Mouse (Mus musculus) intestine, postnatal 0 days (tissue): ENCODE measurements around the gene Slc41a2. TPM values are rescaled to one million over a fixed set of nuclear protein-coding genes. Genes with fewer than 3 reads are reported as not detected.

ENCODE experiments used
- ATAC-seq: fragments of 200-750 bp; cut with Nextera tagmentation; 2 replicates; pipeline ENCODE4 v1.8.0; 2017; ENCODE audit warnings: mild to moderate bottlenecking, moderate TSS enrichment, moderate library complexity
- H3K27ac ChIP-seq: fragments of 300-500 bp; sonication (generic); 2 replicates; pipeline ENCODE4 v1.5.1; 2014; ENCODE audit warnings: mild to moderate bottlenecking, low read depth, low read length, moderate library complexity
- H3K27me3 ChIP-seq: fragments of 300-500 bp; sonication (generic); replicated peaks from 2 replicates; pipeline ENCODE4 v1.6.1; 2014; ENCODE audit warnings: low read length, mixed read lengths; ENCODE audit not compliant: control insufficient read depth, insufficient read depth
- H3K36me3 ChIP-seq: fragments of 300-500 bp; sonication (generic); 2 replicates; pipeline ENCODE4 v1.6.1; 2014; ENCODE audit warnings: mild to moderate bottlenecking, moderate library complexity; ENCODE audit not compliant: control insufficient read depth, insufficient read depth
- H3K4me1 ChIP-seq: fragments of 300-500 bp; sonication (generic); replicated peaks from 2 replicates; pipeline ENCODE4 v1.6.1; 2014; ENCODE audit warnings: antibody characterized with exemption, low read length, mixed read lengths; ENCODE audit not compliant: control insufficient read depth, insufficient read depth
- H3K4me2 ChIP-seq: fragments of 300-500 bp; sonication (generic); replicated peaks from 2 replicates; pipeline ENCODE4 v1.6.1; 2014; ENCODE audit warnings: low read depth, mild to moderate bottlenecking, moderate library complexity
- H3K4me3 ChIP-seq: fragments of 300-500 bp; sonication (generic); 2 replicates; pipeline ENCODE4 v1.5.1; 2014; ENCODE audit warnings: low read depth, low read length
- H3K9ac ChIP-seq: fragments of 300-500 bp; sonication (generic); 2 replicates; pipeline ENCODE4 v1.6.1; 2014; ENCODE audit warnings: mild to moderate bottlenecking, low read depth, low read length
- H3K9me3 ChIP-seq: fragments of 300-500 bp; sonication (generic); 2 replicates; pipeline ENCODE4 v1.6.1; 2016; ENCODE audit warnings: mixed run types; ENCODE audit not compliant: control insufficient read depth
- CTCF ChIP-seq: sonication (generic); IDR thresholded peaks from 2 replicates; pipeline ENCODE4 v1.5.1; 2016; ENCODE audit warnings: low read depth, mild to moderate bottlenecking, control low read depth, antibody characterized with exemption, moderate library complexity
- WGBS: fragments of 180-500 bp; shearing (Covaris S2); extraction: QIAGEN DNeasy Blood & Tissue Kit; methylation state at CpG from one replicate; pipeline ENCODE4 v1.1.7; 2014; 5-methylcytosine and 5-hydroxymethylcytosine counted together
- polyA plus RNA-seq: library from polyadenylated mRNA; unstranded; fragments of >200 nt; fragmentation: Nextera tagmentation; extraction: Ambion mirVana; gene quantifications from 2 replicates; pipeline ENCODE4 v1.2.1, GENCODE M21; 2015

Gene Slc41a2
- polyA plus RNA-seq, 1 experiment from 2014 or later, result 1.9 TPM

GRCm38 (mm10) chr10:83332581-83332980, 5.1 kb downstream of the Slc41a2 start:
- WGBS, result 81% methylated on average over 11 of the region's 11 CpGs
- Histone ChIP-seq H3K4me3 (no peak overlapping the region), H3K36me3 (no peaks in the 10 kb centered on the region), H3K4me1 (no peaks in the 10 kb centered on the region), H3K9me3 (no peaks in the 10 kb centered on the region), H3K27ac (no peak overlapping the region), H3K27me3 (peaks cover 30% of the 10 kb centered on the region; the same call in 1 of the 2 replicates), H3K4me2 (no peak overlapping the region), H3K9ac (no peak overlapping the region)
- ATAC-seq, result no peak
- no peak for TF ChIP-seq CTCF

GRCm38 (mm10) chr10:83331811-83332210, 5.9 kb downstream of the Slc41a2 start:
- Histone ChIP-seq H3K36me3 (no peaks in the 10 kb centered on the region), H3K4me1 (no peaks in the 10 kb centered on the region), H3K4me2 (no peak overlapping the region), H3K9ac (no peak overlapping the region), H3K9me3 (no peaks in the 10 kb centered on the region), H3K4me3 (no peak overlapping the region), H3K27ac (no peak overlapping the region), H3K27me3 (peaks cover 23% of the 10 kb centered on the region; the same call in 1 of the 2 replicates)
- ATAC-seq, result no peak
- 93% methylated on average over 5 of the region's 5 CpGs for WGBS
- no peak for TF ChIP-seq CTCF

GRCm38 (mm10) chr10:83330336-83330735, 7.3 kb downstream of the Slc41a2 start:
- no peaks in the 10 kb centered on the region for H3K36me3 ChIP-seq
- H3K27ac ChIP-seq, result no peak overlapping the region
- H3K27me3 ChIP-seq, result peaks cover 10% of the 10 kb centered on the region; the same call in 1 of the 2 replicates
- 75% methylated on average over 6 of the region's 6 CpGs for WGBS
- no peaks in the 10 kb centered on the region for H3K4me1 ChIP-seq
- H3K9me3 ChIP-seq, result no peaks in the 10 kb centered on the region
- H3K4me3 ChIP-seq, result no peak overlapping the region
- H3K9ac ChIP-seq, result no peak overlapping the region
- ATAC-seq, result no peak
- no peak for TF ChIP-seq CTCF
- H3K4me2 ChIP-seq, result no peak overlapping the region

- Histone ChIP-seq H3K27me3 (no peaks in the 10 kb centered on the region), H3K4me3 (no peak overlapping the region), H3K36me3 (no peaks in the 10 kb centered on the region), H3K4me2 (no peak overlapping the region), H3K4me1 (no peaks in the 10 kb centered on the region), H3K9ac (no peak overlapping the region), H3K27ac (no peak overlapping the region), H3K9me3 (no peaks in the 10 kb centered on the region)
- WGBS, result 88% methylated on average over 5 of the region's 5 CpGs
- ATAC-seq, result no peak
- TF ChIP-seq CTCF, result no peak
These were observed 8.9 kb downstream of the Slc41a2 start for GRCm38 (mm10) chr10:83328791-83329190.

- Histone ChIP-seq H3K9me3 (no peaks in the 10 kb centered on the region), H3K27me3 (0 out of 2 replicates have a peak, but pooled peaks cover 3% of the 10 kb centered on the region), H3K27ac (no peak overlapping the region), H3K4me1 (0 out of 2 replicates have a peak, but pooled peaks cover 3% of the 10 kb centered on the region), H3K36me3 (no peaks in the 10 kb centered on the region), H3K9ac (no peak overlapping the region), H3K4me2 (no peak overlapping the region), H3K4me3 (no peak overlapping the region)
- no peak for ATAC-seq
- WGBS, result 91% methylated on average over 14 of the region's 14 CpGs
- TF ChIP-seq CTCF, result no peak
These were observed 10.9 kb downstream of the Slc41a2 start for GRCm38 (mm10) chr10:83326648-83327285.

- no peaks in the 10 kb centered on the region for H3K9me3 ChIP-seq
- no peak for TF ChIP-seq CTCF
- no peak for ATAC-seq
- H3K4me1 ChIP-seq, result 0 out of 2 replicates have a peak, but pooled peaks cover 3% of the 10 kb centered on the region
- no peak overlapping the region for H3K4me2 ChIP-seq
- H3K27me3 ChIP-seq, result 0 out of 2 replicates have a peak, but pooled peaks cover 3% of the 10 kb centered on the region
- no peak overlapping the region for H3K27ac ChIP-seq
- no peak overlapping the region for H3K4me3 ChIP-seq
- no peaks in the 10 kb centered on the region for H3K36me3 ChIP-seq
- no peak overlapping the region for H3K9ac ChIP-seq
- WGBS, result 92% methylated on average over 1 of the region's 1 CpGs
These were observed 11.8 kb downstream of the Slc41a2 start for GRCm38 (mm10) chr10:83325903-83326302.
